Mouse (Mus musculus) mature B cell (primary cell): ENCODE measurements around the gene Polr2b.

Experiments used
- in situ Hi-C: fragments of 300-500 bp; cut with MboI; formaldehyde crosslinking; loops from 2 replicates; pipeline ENCODE4 v1.14.3; 2019

The Polr2b gene

GRCm38 (mm10) chr5:77309924-77310772, at the start of gene Polr2b, which contains the start of gene Noa1:
Polr2b (plus strand) TSS chr5:77310147.
Noa1 (minus strand) TSS chr5:77310084.
- in situ Hi-C loops: loop anchor here (25.0 kb wide), 1 partner anchor 723 kb away; the partner anchor contains the start of gene Cep135

DNA sequence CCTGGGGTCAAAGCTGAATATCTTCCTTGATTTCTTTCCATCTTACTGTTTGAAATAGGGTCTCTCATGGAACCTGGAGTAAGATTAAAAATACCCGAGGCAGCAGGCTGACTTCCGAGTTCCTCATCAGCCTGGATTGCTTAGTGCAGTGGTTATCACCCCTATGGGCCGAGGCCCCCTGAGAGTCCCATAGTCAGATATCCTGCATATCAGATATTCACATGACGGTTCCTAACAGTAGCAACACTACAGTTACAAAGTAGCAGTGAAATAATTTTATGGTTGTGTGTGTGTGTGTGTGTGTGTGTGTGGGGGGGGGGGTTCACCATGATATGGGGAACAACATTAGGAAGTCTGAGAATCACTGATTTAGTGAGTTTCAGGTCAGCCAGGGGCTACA, 48.8 kb upstream of the Polr2b start:
- in situ Hi-C loops: no loop called here

DNA sequence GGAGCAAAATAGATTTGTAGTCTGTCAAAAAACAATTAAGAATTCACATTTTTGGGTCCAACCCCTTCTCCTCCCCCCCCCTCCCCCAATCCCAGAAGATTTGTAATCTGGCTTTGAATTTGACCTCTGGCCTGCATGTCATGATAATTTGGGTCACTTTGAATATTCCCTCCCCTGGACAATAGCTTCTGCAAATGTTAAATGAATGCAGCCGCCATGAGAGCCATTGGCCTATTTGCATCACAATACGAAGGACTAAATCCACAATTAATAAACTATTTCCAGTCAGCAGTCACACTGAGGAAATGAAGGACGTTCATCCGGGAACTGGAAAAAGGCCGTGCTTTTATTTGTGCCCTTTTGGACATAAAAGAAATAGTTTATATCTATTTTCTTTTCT, 47.8 kb upstream of the Polr2b start:
- in situ Hi-C loops: no loop called here

DNA sequence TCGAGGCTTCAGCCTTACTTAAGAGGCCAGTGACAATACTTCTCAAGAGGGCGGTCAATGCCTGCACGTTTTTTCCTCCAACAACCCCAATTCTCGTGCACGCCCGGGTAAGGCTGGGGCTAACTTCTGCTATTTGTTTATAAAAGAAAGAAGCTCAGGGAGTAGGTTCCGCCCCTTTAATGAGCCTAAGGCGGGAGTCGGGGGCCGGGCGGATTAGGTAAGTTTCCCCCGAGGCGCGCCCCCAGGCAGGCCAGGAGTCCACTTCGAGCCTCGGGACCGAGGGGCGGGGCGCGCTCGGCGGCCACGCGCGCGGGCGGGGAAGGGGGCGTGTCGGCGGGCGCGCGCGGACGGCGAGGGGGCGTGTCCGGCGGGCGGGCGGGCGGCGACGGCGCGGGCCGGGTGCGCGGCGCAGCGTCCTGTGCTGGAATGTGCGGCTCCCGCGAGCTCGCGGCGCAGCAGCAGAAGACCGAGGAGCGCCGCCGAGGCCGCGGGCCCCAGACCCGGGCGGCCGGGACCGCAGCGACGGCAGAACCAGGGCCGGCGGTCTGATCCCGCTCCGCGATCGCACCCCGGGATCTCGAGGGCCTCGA, 44.8 kb upstream of the Polr2b start, which contains the start of gene Rest:
TSS of gene Rest (plus strand) at position 411 of the 590 bp plus-strand sequence.
- in situ Hi-C loops: no loop called here

GRCm38 (mm10) chr5:77265671-77266065, 44.3 kb upstream of the Polr2b start:
- in situ Hi-C loops: no loop called here

- in situ Hi-C loops: no loop called here
These were observed 43.7 kb upstream of the Polr2b start for GRCm38 (mm10) chr5:77266066-77266885.

- in situ Hi-C loops: no loop called here
These were observed 43.0 kb upstream of the Polr2b start for GRCm38 (mm10) chr5:77266886-77267401.

- in situ Hi-C loops: no loop called here
These were observed 42.5 kb upstream of the Polr2b start for GRCm38 (mm10) chr5:77267441-77267840.

- in situ Hi-C loops: no loop called here
These were observed 41.9 kb upstream of the Polr2b start for GRCm38 (mm10) chr5:77267957-77268624.

DNA sequence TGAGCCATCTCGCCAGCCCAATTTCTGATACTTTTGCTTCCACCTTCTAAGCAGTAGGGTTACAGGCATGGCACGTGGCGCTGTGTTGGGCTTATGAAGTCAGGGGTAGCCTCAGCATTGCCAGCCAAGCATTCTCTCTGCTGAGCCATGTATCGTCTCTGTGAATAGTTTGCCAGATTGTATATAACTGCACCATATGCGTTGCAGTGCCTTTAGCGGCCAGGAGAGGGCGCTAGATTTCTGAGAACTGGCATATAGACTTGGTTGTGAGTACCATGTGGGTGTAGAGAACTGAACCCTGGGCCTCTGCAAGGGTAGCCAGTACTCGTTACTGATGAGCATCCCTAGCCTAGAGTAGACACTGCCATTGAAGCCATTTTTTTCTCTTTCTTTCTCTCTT, 40.5 kb upstream of the Polr2b start:
- in situ Hi-C loops: no loop called here

DNA sequence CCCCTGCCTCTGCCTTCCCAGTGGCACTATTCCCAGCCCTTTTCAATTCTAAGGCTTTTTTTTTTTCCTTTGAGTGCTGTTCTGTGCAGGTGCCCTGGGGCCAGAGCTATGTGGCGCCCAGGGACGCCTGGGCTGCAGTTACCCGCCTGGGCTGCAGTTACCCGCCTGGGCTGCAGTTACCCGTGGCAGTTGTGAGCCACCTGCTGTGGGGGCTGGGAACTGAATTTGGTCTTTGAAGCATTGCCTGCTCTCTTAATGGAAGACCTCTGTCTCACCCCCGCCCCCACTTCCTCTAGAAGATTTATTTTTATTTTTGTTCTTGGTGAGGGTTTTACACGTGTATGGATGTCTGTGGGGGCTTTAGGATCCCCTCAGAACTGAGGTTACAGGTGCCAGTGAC, 36.8 kb upstream of the Polr2b start:
- in situ Hi-C loops: no loop called here

- in situ Hi-C loops: no loop called here
These were observed 34.0 kb upstream of the Polr2b start for GRCm38 (mm10) chr5:77275950-77276349.

DNA sequence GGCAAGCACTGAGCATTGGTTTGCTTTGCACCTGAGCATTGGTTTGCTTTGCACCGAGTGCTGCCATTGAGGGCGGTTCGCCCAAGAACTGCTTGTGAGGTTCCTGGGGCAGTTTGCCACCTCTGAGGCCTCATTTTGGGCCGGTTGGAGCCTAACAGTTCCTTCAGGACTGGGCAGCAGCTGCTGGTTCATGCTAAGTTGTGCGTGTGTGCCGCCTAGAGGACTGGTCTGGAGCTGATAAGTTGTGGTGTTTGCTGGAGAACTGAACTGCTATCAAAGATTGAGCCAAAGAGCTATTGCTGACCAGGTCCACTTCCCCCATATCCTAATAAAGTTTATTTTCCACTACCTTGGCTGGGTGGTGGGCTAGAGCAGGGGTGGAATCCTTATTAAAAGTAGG, 32.7 kb upstream of the Polr2b start:
- in situ Hi-C loops: no loop called here

- in situ Hi-C loops: no loop called here
These were observed 28.3 kb upstream of the Polr2b start for GRCm38 (mm10) chr5:77281518-77282174.

- in situ Hi-C loops: no loop called here
These were observed 27.7 kb upstream of the Polr2b start for GRCm38 (mm10) chr5:77282242-77282641.

DNA sequence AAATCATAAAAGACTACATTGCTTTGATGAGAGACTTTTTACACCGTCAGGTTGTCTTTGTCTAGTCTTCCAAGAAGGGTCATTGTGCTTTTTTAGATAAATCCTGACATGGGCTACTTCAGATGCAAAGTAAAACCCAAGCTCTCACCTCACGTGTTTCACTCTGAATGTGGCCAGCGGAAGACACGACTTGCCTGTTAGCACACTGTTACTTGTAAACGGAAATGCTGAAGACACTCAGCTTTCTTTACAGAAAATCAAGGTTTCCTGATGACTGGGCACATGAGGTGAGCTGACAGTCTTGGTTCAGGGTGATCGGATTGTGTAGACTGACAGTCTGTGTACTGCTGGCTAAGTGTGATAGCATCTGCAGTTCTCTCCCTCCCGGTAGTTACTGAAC, 24.3 kb upstream of the Polr2b start:
- in situ Hi-C loops: no loop called here

DNA sequence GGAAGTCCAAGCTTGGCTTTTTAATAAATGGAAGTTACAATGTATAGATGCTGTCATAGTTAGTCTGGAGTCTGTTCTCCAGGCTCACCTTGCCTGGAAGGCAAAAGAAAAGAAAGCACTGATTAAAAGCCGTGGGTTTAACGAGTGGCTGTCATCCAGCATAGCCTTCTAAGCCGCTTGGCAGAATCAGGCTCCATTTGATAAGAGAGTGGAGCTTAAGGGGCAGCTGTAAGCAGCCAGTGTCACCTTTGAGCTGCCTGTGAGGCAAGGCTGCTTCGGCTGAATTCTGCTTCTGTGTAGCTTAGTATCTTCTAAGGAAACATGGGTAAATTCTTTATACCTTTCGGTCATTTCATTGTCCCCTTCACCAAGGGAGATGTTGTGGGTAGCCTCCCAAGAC, 23.0 kb upstream of the Polr2b start:
- in situ Hi-C loops: no loop called here

DNA sequence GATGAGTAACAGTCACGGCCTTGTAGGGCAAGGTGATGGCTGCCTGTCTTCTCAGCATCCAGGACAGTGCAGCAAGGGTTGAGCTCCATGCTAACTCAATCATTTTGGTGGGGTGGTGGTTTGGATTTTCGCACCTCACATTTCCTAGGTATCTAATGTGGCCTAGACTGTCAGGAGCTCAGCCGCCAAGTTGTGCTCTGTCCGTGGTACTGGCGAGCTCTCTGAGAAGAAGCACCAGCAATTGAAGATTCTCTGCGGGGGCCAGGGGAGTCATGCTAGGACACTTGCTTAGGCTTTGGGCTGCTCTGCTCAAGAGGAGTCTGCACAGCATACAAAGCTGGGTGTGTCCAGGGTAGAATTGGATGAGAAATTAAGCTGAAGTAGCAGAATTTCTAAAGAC, 22.0 kb upstream of the Polr2b start:
- in situ Hi-C loops: no loop called here

DNA sequence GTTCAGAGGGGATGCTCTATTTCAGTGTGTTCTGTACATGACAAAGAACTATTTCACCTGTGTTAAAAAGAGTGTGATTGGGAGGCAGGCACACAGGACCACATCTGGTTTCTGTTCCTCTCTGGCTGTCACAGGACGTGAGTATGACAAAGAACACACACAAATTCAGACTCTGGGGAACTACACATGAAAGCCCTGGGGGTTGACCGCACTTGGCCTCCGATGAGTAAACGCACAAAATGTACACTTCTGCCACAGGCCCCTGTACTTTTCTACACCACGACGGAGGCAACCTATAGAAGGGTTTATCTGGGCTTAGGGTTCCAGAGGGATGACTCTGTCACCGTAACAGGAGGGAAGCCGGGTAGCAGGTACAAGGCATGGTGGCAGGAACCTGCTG, 20.3 kb upstream of the Polr2b start:
- in situ Hi-C loops: no loop called here

DNA sequence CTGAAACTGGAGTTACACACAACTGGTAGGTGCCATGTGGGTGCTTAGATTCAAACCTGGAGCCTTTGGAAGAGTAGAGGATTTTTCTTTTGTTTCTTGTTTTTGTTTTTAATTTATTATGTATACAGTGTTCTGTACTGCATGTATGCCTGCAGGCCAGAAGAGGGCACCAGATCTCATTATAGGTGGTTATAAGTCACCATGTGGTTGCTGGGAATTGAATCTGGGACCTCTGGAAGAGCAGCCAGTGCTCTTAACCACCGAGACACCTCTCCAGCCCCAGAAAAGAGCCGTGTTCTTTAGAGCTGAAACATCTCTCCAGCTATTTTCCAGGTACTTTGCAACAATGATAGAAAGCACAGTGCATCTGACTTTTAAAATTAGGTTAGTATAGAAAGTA, 19.3 kb upstream of the Polr2b start:
- in situ Hi-C loops: no loop called here
